Mouse (Mus musculus) intestine, postnatal 0 days (tissue): Measurements from ENCODE around the gene Acer3. TPM values are rescaled to one million over a fixed set of nuclear protein-coding genes. Genes with fewer than 3 reads are reported as not detected.

Source experiments
- ATAC-seq: fragments of 200-750 bp; cut with Nextera tagmentation; 2 replicates; pipeline ENCODE4 v1.8.0; 2017; ENCODE audit warnings: mild to moderate bottlenecking, moderate TSS enrichment, moderate library complexity
- H3K27ac ChIP-seq: fragments of 300-500 bp; sonication (generic); 2 replicates; pipeline ENCODE4 v1.5.1; 2014; ENCODE audit warnings: mild to moderate bottlenecking, low read depth, low read length, moderate library complexity
- H3K27me3 ChIP-seq: fragments of 300-500 bp; sonication (generic); replicated peaks from 2 replicates; pipeline ENCODE4 v1.6.1; 2014; ENCODE audit warnings: low read length, mixed read lengths; ENCODE audit not compliant: control insufficient read depth, insufficient read depth
- H3K36me3 ChIP-seq: fragments of 300-500 bp; sonication (generic); 2 replicates; pipeline ENCODE4 v1.6.1; 2014; ENCODE audit warnings: mild to moderate bottlenecking, moderate library complexity; ENCODE audit not compliant: control insufficient read depth, insufficient read depth
- H3K4me1 ChIP-seq: fragments of 300-500 bp; sonication (generic); replicated peaks from 2 replicates; pipeline ENCODE4 v1.6.1; 2014; ENCODE audit warnings: antibody characterized with exemption, low read length, mixed read lengths; ENCODE audit not compliant: control insufficient read depth, insufficient read depth
- H3K4me2 ChIP-seq: fragments of 300-500 bp; sonication (generic); replicated peaks from 2 replicates; pipeline ENCODE4 v1.6.1; 2014; ENCODE audit warnings: low read depth, mild to moderate bottlenecking, moderate library complexity
- H3K4me3 ChIP-seq: fragments of 300-500 bp; sonication (generic); 2 replicates; pipeline ENCODE4 v1.5.1; 2014; ENCODE audit warnings: low read depth, low read length
- H3K9ac ChIP-seq: fragments of 300-500 bp; sonication (generic); 2 replicates; pipeline ENCODE4 v1.6.1; 2014; ENCODE audit warnings: mild to moderate bottlenecking, low read depth, low read length
- H3K9me3 ChIP-seq: fragments of 300-500 bp; sonication (generic); 2 replicates; pipeline ENCODE4 v1.6.1; 2016; ENCODE audit warnings: mixed run types; ENCODE audit not compliant: control insufficient read depth
- CTCF ChIP-seq: sonication (generic); IDR thresholded peaks from 2 replicates; pipeline ENCODE4 v1.5.1; 2016; ENCODE audit warnings: low read depth, mild to moderate bottlenecking, control low read depth, antibody characterized with exemption, moderate library complexity
- WGBS: fragments of 180-500 bp; shearing (Covaris S2); extraction: QIAGEN DNeasy Blood & Tissue Kit; methylation state at CpG from one replicate; pipeline ENCODE4 v1.1.7; 2014; 5-methylcytosine and 5-hydroxymethylcytosine counted together
- polyA plus RNA-seq: library from polyadenylated mRNA; unstranded; fragments of >200 nt; fragmentation: Nextera tagmentation; extraction: Ambion mirVana; gene quantifications from 2 replicates; pipeline ENCODE4 v1.2.1, GENCODE M21; 2015

Acer3 gene
- polyA plus RNA-seq = 9.7 TPM in 2 replicates

GRCm38 (mm10) chr7:98321083-98321482 lies at the start of gene Acer3:
Gene Acer3, minus strand, starts transcription at chr7:98321208.
- Histone ChIP-seq H3K4me3 (no peak within 1 kb of the TSS), H3K27ac (no peak within 1 kb of the TSS), H3K9me3 (no peaks in the 10 kb centered on the region), H3K4me1 (no peaks in the 10 kb centered on the region), H3K27me3 (no peaks in the 10 kb centered on the region), H3K9ac (no peak within 1 kb of the TSS), H3K36me3 (no peaks in the 10 kb centered on the region), H3K4me2 (no peak within 1 kb of the TSS)
- no peak for TF ChIP-seq CTCF
- ATAC-seq = no peak
- 68% methylated on average over 2 of the region's 2 CpGs for whole genome bisulfite sequencing

GRCm38 (mm10) chr7:98369762-98370369 lies 48.9 kb upstream of the Acer3 start:
- Histone ChIP-seq H3K27me3 (no peaks in the 10 kb centered on the region), H3K4me3 (no peak overlapping the region), H3K27ac (no peak overlapping the region), H3K4me1 (no peaks in the 10 kb centered on the region), H3K4me2 (no peak overlapping the region), H3K9me3 (no peaks in the 10 kb centered on the region), H3K9ac (no peak overlapping the region), H3K36me3 (no peaks in the 10 kb centered on the region)
- no peak for TF ChIP-seq CTCF
- no peak for ATAC-seq
- 71% methylated on average over 10 of the region's 10 CpGs for WGBS

DNA sequence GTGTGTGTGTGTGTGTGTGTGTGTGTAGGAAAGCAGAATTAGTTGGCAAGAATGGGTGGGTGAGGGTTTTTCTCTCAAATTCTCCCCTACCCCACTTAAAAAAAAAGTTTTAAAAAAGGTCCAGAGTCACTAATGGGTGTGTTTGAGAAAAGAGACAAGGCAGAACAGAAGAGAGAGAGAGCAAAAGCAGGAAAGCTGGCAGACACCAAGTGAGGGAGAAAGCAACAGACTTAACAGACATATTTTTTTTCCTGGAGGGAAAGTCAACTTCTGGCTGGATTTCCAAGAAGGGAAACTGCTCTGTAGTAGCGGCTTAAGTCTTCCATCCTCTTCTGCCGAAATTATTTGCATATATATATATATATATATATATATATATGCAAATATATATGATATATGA lies 40.7 kb upstream of the Acer3 start:
- Histone ChIP-seq H3K4me1 (no peaks in the 10 kb centered on the region), H3K4me3 (peak overlapping the region; percentile 72), H3K4me2 (peak overlapping the region; percentile 94), H3K9ac (no peak overlapping the region), H3K27ac (no peak overlapping the region), H3K9me3 (no peaks in the 10 kb centered on the region), H3K36me3 (no peaks in the 10 kb centered on the region), H3K27me3 (no peaks in the 10 kb centered on the region)
- TF ChIP-seq CTCF = no peak
- ATAC-seq = no peak
- WGBS = 26% methylated on average over 2 of the region's 2 CpGs

- WGBS = under 1% methylated on average over 52 of the region's 52 CpGs
- peak within 1 kb of the TSS; percentile 61 for H3K9ac ChIP-seq
- H3K27me3 ChIP-seq = no peaks in the 10 kb centered on the region
- no peaks in the 10 kb centered on the region for H3K4me1 ChIP-seq
- peak within 1 kb of the TSS; percentile 94 for H3K4me2 ChIP-seq
- no peaks in the 10 kb centered on the region for H3K36me3 ChIP-seq
- peak; percentile 86 for ATAC-seq
- TF ChIP-seq CTCF = peak; percentile 40; the same call in 1 of the 2 replicates
- no peaks in the 10 kb centered on the region for H3K9me3 ChIP-seq
- peak within 1 kb of the TSS; percentile 70 for H3K27ac ChIP-seq
- peak within 1 kb of the TSS; percentile 72 for H3K4me3 ChIP-seq
These were observed 40.1 kb upstream of the Acer3 start, which contains the start of gene Tsku for GRCm38 (mm10) chr7:98361063-98361652. Gene Tsku, minus strand, starts transcription at chr7:98361328.

DNA sequence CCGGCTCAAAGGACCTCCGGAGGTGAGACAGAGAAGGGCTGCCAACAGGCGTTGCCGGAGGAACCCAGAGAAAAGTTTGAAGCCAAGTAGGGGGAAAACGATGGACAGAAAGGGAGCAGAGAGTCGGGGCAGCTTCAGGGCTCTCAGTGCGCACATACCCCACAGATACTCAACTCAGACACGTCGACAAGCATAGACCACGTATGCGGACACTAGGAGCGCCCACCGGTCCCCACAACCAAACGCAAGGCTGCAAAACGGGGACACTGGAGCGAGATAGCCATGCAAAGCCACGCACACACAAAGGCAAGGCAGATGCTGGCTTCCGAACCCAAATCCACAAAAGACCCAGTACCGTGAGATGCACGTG lies 39.6 kb upstream of the Acer3 start:
- H3K27me3 ChIP-seq = no peaks in the 10 kb centered on the region

GRCm38 (mm10) chr7:98359951-98360620 lies 39.1 kb upstream of the Acer3 start:
- ATAC-seq = peak; percentile 27; the same call in 1 of the 2 replicates
- peak overlapping the region; percentile 61 for H3K9ac ChIP-seq
- peaks cover under 1% of the 10 kb centered on the region; the same call in 1 of the 2 replicates for H3K4me1 ChIP-seq
- H3K9me3 ChIP-seq = no peaks in the 10 kb centered on the region
- H3K27ac ChIP-seq = peak overlapping the region; percentile 70
- H3K27me3 ChIP-seq = no peaks in the 10 kb centered on the region
- 3% methylated on average over 33 of the region's 33 CpGs for WGBS
- H3K4me2 ChIP-seq = peak overlapping the region; percentile 94
- TF ChIP-seq CTCF = no peak
- H3K36me3 ChIP-seq = no peaks in the 10 kb centered on the region
- peak overlapping the region; percentile 72 for H3K4me3 ChIP-seq

More for the DNA sequence above, 39.6 kb upstream of the Acer3 start:
- Histone ChIP-seq H3K4me1 (no peaks in the 10 kb centered on the region), H3K9ac (peak overlapping the region; percentile 61), H3K27ac (peak overlapping the region; percentile 70), H3K36me3 (no peaks in the 10 kb centered on the region), H3K4me3 (peak overlapping the region; percentile 72), H3K9me3 (no peaks in the 10 kb centered on the region), H3K4me2 (peak overlapping the region; percentile 94)
- TF ChIP-seq CTCF = no peak
- under 1% methylated on average over 20 of the region's 20 CpGs for WGBS
- ATAC-seq = no peak
